Mouse (Mus musculus): ENCODE measurements at regions not wholly inside any gene's neighbourhood (a gene's known extent, or its start where the extent isn't known, plus 50 kb on each side); places are given as distances from the start of the nearest gene placed in this dataset.

DNA sequence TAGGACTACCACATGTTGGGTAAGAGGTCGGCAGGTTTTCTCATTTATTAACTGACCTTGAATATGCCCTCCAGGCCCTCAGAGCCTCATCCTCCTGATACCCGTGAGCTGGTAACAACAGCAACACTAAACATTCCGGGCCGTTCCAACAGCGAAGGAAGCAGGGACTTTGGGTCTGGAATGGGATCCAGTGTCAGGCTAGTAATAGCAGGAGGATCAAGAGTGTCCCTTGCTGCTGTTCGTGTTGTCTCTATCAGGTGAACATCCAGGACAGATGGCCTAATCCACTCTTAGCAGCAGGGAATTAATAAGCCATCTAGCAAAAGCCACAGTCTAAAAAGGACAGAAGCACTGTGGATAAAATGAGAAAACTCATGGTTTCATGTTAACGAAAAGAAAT, 106.7 kb downstream of the Cpeb2 start:
- intact Hi-C loops (cut with DNase I), result no loop called here
- DNase-seq, result no peak

- intact Hi-C loops (cut with DNase I), result no loop called here
- DNase-seq, result no peak
These were observed 108.5 kb downstream of the Cpeb2 start for GRCm38 (mm10) chr5:43341475-43341874.

GRCm38 (mm10) chr5:43344441-43344840, 111.5 kb downstream of the Cpeb2 start:
- DNase-seq, result no peak
- intact Hi-C loops (cut with DNase I), result no loop called here

GRCm38 (mm10) chr5:43350987-43351386, 118.0 kb downstream of the Cpeb2 start:
- intact Hi-C loops (cut with DNase I), result loop anchor here (10.0 kb wide), 2 partner anchors 306 to 376 kb away; no protein-coding TSS in a partner anchor
- no peak for DNase-seq

- DNase-seq, result no peak
- intact Hi-C loops (cut with DNase I), result loop anchor here (10.0 kb wide), 2 partner anchors 309 to 379 kb away; no protein-coding TSS in a partner anchor
These were observed 120.3 kb downstream of the Cpeb2 start for GRCm38 (mm10) chr5:43353021-43353990.

- DNase-seq, result no peak
- intact Hi-C loops (cut with DNase I), result loop anchor here (10.0 kb wide), 2 partner anchors 310 to 380 kb away; no protein-coding TSS in a partner anchor
These were observed 121.5 kb downstream of the Cpeb2 start for GRCm38 (mm10) chr5:43354351-43354942.

DNA sequence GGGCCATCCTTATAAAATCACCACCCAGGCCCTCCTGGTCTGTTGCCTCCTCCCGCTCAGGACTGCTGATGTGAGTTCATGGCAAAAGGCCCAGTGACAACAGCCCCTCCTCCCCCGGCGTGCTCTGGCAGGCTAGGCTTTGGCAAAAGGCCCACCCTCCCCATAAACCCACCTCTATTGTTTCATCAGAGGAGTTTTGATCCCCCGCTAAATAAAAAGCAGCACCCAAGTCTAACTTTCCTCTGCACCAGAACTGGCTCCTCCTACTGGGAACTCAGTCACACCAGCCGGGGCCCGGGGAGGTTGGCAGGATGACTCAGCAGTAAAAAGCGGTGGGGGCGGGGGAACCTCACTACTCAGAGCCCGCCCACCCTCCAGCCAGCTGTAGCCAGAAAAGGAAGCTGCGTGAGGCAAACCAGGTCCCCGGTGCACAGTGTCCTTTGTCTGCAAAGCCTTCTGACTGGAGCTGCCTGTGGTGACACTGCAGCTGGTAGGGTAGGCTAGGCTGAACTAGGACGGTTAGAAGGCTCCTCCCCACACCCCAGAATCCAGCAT, 122.1 kb downstream of the Cpeb2 start:
- intact Hi-C loops (cut with DNase I), result loop anchor here (5.0 to 10.0 kb wide), 3 partner anchors 58 to 380 kb away; no protein-coding TSS in a partner anchor
- DNase-seq, result peak; percentile 89 to 92

DNA sequence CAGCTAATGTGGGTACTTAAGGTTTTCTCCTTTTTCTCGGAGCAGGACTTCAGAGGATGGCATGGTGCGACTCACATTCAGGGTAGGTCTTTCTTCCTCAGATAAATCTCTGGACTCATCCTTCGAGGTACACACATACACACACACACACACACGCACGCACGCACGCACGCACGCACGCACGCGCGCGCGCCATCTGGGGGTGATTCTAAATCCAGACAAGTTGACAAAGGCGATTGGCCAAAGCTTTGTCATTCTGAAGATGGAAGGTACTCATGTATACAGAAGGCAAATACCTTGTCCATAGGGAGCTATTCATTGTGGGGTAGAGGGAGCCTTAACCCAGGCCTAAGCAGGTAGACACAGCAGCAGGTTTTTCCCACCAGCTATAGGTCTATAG, 122.9 kb downstream of the Cpeb2 start:
- DNase-seq, result no peak
- intact Hi-C loops (cut with DNase I), result loop anchor here (1.0 to 10.0 kb wide), 4 partner anchors 59 to 381 kb away; no protein-coding TSS in a partner anchor

- DNase-seq, result peak; percentile 21 to 25
- intact Hi-C loops (cut with DNase I), result loop anchor here (5.0 to 10.0 kb wide), 3 partner anchors 60 to 382 kb away; no protein-coding TSS in a partner anchor
These were observed 124.2 kb downstream of the Cpeb2 start for GRCm38 (mm10) chr5:43357100-43357680.

- intact Hi-C loops (cut with DNase I), result loop anchor here (5.0 to 10.0 kb wide), 3 partner anchors 61 to 383 kb away; no protein-coding TSS in a partner anchor
- no peak for DNase-seq
These were observed 124.9 kb downstream of the Cpeb2 start for GRCm38 (mm10) chr5:43357901-43358300.

DNA sequence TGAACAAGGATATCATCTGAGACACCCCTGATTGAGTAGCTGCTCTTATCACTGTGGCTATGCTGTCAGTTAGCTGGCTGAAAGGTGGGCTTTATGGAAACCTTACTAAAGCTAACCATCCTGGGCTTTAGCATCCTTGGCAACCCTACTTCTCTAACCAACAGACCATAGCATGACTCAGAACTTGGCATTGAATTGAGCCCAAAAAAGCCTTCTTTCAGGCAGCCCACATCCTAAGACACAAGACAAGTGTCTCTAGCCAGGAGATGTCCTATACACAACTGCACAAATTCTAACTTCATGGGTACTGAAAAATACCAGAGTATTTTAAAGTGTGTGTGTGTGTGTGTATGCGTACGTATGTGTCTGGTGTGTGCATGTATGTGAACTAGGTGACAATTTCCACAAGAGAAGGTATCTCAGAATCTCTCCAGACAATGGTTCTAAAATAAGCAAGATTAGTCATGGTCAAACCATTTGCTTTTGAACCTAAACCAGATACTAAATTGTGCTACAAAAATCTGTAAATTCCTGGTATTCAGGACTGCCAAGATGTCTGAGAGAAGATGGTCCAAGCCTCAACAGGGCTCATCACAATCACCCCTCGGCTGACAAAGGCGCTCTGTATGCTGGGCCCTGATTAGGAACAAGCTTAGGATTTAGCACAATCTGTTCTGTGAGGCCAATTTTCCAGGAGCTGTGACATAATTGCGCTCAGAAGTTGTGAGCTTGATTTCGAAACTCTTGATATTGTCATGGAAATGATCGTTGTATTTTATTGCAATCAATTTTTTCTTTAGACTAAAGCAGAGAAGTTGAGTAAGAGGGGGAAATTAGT, 126.2 kb downstream of the Cpeb2 start:
- intact Hi-C loops (cut with DNase I), result loop anchor here (5.0 to 10.0 kb wide), 3 partner anchors 62 to 384 kb away; no protein-coding TSS in a partner anchor
- DNase-seq, result no peak

- DNase-seq, result peak; percentile 29 to 46
- intact Hi-C loops (cut with DNase I), result loop anchor here (1.0 to 2.0 kb wide), 2 partner anchors 948 to 1473 kb away; no protein-coding TSS in a partner anchor
These were observed 127.3 kb downstream of the Cpeb2 start for GRCm38 (mm10) chr5:43360298-43360697.

- intact Hi-C loops (cut with DNase I), result loop anchor here (2.0 kb wide), 1 partner anchor 1474 kb away; no protein-coding TSS in a partner anchor
- DNase-seq, result no peak
These were observed 128.1 kb downstream of the Cpeb2 start for GRCm38 (mm10) chr5:43361026-43361425.

GRCm38 (mm10) chr5:43372385-43372784, 139.4 kb downstream of the Cpeb2 start:
- intact Hi-C loops (cut with DNase I), result no loop called here
- no peak for DNase-seq

GRCm38 (mm10) chr5:43384689-43385375, 130.5 kb upstream of the C1qtnf7 start:
- intact Hi-C loops (cut with DNase I), result no loop called here
- no peak for DNase-seq

- DNase-seq, result no peak
- intact Hi-C loops (cut with DNase I), result loop anchor here (2.0 to 10.0 kb wide), 2 partner anchors 978 to 1506 kb away; no protein-coding TSS in a partner anchor
These were observed 124.3 kb upstream of the C1qtnf7 start for GRCm38 (mm10) chr5:43390997-43391396.

DNA sequence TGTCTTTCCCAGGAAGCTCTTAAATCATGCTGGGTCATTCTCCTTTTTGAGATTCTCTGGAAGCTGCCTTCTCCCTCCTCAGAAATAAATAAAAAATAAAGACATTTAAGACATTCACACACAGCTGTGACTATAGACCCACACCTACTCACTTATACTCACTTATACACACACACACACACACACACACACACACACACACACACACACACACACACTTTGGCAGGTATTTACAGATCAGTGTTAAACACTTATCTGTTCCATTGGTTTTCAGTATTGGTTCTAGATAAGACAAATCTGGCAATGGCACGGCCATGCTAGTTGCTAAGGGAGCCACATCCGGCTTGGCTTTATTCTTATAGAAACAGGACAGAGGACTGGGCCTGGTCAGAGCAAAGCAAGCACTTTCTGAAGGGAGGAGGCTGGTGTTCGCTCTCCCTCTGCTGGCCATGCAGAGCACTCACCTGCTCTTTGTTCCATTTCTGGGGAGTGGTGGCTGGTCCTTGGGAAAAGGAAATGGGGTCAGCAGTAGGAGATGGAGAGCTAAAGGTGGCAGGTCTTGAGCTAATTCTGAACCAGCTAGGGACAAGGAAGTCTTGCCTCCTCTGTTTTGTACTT, 123.8 kb upstream of the C1qtnf7 start:
- peak; percentile 42 to 48 for DNase-seq
- intact Hi-C loops (cut with DNase I), result loop anchor here (2.0 to 10.0 kb wide), 2 partner anchors 979 to 1507 kb away; no protein-coding TSS in a partner anchor

- DNase-seq, result no peak
- intact Hi-C loops (cut with DNase I), result loop anchor here (10.0 kb wide), 1 partner anchor 1508 kb away; no protein-coding TSS in a partner anchor
These were observed 122.3 kb upstream of the C1qtnf7 start for GRCm38 (mm10) chr5:43392908-43393545.
